In the genomic region with DNA sequence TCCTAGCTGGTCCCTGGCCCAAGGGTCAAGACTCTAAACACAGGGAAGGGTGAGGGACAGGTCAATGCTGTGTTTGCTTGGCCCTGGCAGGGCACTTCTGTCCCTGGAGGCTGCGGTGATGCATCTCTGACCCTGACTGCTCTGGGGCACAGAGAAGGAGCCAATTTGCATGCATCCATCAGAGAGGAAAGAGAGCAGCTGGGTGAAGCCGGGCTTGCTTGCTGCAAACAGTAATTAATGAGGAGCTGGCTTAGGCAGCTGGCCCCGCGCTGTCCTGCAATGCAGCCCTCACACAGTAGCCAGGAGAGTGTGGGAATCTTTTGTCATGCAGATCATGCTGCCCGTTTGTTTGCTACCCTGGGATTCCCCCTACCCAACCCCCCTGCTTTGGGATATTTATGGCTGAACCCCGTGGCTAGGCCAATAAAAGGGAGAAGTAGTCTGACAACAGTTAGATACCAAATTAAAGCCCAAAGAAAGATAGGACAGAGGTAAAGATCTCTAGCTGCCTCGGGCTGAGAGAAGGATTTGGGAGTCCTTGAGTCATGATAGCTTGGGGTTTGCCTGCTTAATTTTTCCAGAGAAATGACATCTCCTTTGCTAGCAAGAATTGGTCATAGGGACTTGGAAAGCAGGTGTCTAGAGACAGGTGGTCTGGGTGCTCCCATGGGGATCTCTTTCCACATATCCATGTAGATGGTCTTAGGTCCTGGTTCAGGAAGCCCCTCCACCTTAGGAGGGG, we compare ENCODE assay signal across 10 mouse cellular contexts. TPM values are rescaled to one million over a fixed set of nuclear protein-coding genes. Genes with fewer than 3 reads are reported as not detected.
A peak's percentile ranks its signal among the peaks of the same experiment; 100 is the strongest.
DNase-seq lines count a peak whose midpoint lies in the region; ATAC-seq and TF ChIP-seq lines count a peak whose summit lies in the region.
"Had no signal": no experiment of that assay in that cellular context is flagged by ENCODE, and none has a peak within 500 bp of the region (broad histone marks: within the 10 kb centered on the region; RNA-seq: fewer than 3 reads in every experiment).

No protein-coding gene starts in this region.

- peak; percentile 97 for ATAC-seq in forebrain, embryonic 13.5 days
- ATAC-seq in midbrain, embryonic 14.5 days (ENCODE audit: low FRiP score, low TSS enrichment): peak; percentile 89; the same call in 1 of the 2 replicates

- no peaks in the 10 kb centered on the region for H3K27me3 ChIP-seq in ES-Bruce4 (ENCODE audit: control insufficient read depth, insufficient read depth, low read length, poor library complexity, severe bottlenecking)
- no peaks in the 10 kb centered on the region for H3K27me3 ChIP-seq in forebrain, embryonic 13.5 days
- no peaks in the 10 kb centered on the region for H3K27me3 ChIP-seq in midbrain, embryonic 14.5 days (ENCODE audit: control insufficient read depth, insufficient read depth, low read length)

- H3K4me1 ChIP-seq in ES-Bruce4 (ENCODE audit: control insufficient read depth, insufficient read depth, low read length): no peaks in the 10 kb centered on the region
- H3K4me1 ChIP-seq in forebrain, embryonic 13.5 days: peaks cover 24% of the 10 kb centered on the region
- peaks cover 17% of the 10 kb centered on the region for H3K4me1 ChIP-seq in midbrain, embryonic 14.5 days (ENCODE audit: control insufficient read depth, insufficient read depth, low read length)

- TF ChIP-seq EP300 in ES-Bruce4 (IDR thresholded peaks at IDR 0.05; ENCODE audit: insufficient read depth, low read depth, low read length): peak; percentile 86

- H3K4me3 ChIP-seq in ES-Bruce4 (ENCODE audit: low read depth, low read length): no peak overlapping the region
- no peak overlapping the region for H3K4me3 ChIP-seq in forebrain, embryonic 13.5 days
- no peak overlapping the region for H3K4me3 ChIP-seq in midbrain, embryonic 14.5 days (replicated peaks; ENCODE audit: low read depth, low read length)
- H3K4me3 ChIP-seq: heart, adult 2 months had no signal

- no peak for TF ChIP-seq POLR2A in ES-Bruce4 (IDR thresholded peaks at IDR 0.05; ENCODE audit: insufficient read depth, low read length)

- no peak overlapping the region for H3K27ac ChIP-seq in ES-Bruce4 (ENCODE audit: insufficient read depth, low read length)
- peak overlapping the region; percentile 85 for H3K27ac ChIP-seq in forebrain, embryonic 13.5 days
- peak overlapping the region; percentile 57 for H3K27ac ChIP-seq in midbrain, embryonic 14.5 days (replicated peaks; ENCODE audit: low read depth, low read length)
- H3K27ac ChIP-seq: heart, adult 2 months had no signal

- WGBS in forebrain, embryonic 13.5 days: 0% methylated on average over 7 of the region's 7 CpGs
- 1% methylated on average over 7 of the region's 7 CpGs for WGBS in midbrain, embryonic 14.5 days

- H3K36me3 ChIP-seq in ES-Bruce4 (ENCODE audit: control insufficient read depth, insufficient read depth, low read length, poor library complexity, severe bottlenecking): no peaks in the 10 kb centered on the region
- peaks cover 62% of the 10 kb centered on the region for H3K36me3 ChIP-seq in forebrain, embryonic 13.5 days (ENCODE audit: poor library complexity, severe bottlenecking)
- no peaks in the 10 kb centered on the region for H3K36me3 ChIP-seq in midbrain, embryonic 14.5 days (ENCODE audit: control insufficient read depth, insufficient read depth, low read length)

- no peaks in the 10 kb centered on the region for H3K9me3 ChIP-seq in ES-Bruce4 (replicated peaks; ENCODE audit: control insufficient read depth, insufficient read depth, low read length, poor library complexity, severe bottlenecking)
- no peaks in the 10 kb centered on the region for H3K9me3 ChIP-seq in forebrain, embryonic 13.5 days (replicated peaks)
- H3K9me3 ChIP-seq in midbrain, embryonic 14.5 days (ENCODE audit: control insufficient read depth, low read length): no peaks in the 10 kb centered on the region

- peak; percentile 43 for DNase-seq in adrenal gland, postnatal 10 days
- DNase-seq in midbrain, embryonic 14.5 days: peak; percentile 82
- DNase-seq in layer of hippocampus, adult 18-20 months (ENCODE audit: low spot score in 2 of 2): no peak
- DNase-seq in layer of hippocampus, adult 11-12 months (ENCODE audit: low spot score): no peak
- no peak for DNase-seq in heart, adult 9 months (ENCODE audit: low spot score in 2 of 2)
- DNase-seq: kidney, postnatal 36 days; lung, adult 18-20 months had no signal

- peak overlapping the region; percentile 14; the same call in 1 of the 2 replicates for H3K4me2 ChIP-seq in forebrain, embryonic 13.5 days
- H3K4me2 ChIP-seq in midbrain, embryonic 14.5 days (ENCODE audit: low read length): no peak overlapping the region

- no peak overlapping the region for H3K9ac ChIP-seq in ES-Bruce4 (ENCODE audit: low read depth, poor library complexity, severe bottlenecking)
- H3K9ac ChIP-seq in forebrain, embryonic 13.5 days: no peak overlapping the region
- peak overlapping the region; percentile 21; the same call in 1 of the 2 replicates for H3K9ac ChIP-seq in midbrain, embryonic 14.5 days (replicated peaks; ENCODE audit: low read length)

- no peak for TF ChIP-seq CTCF in ES-Bruce4 (IDR thresholded peaks at IDR 0.05; ENCODE audit: low read depth, low read length)

RNA-seq across cellular contexts. Expression of gene Rhbdl3, which starts 35.1 kb away (rescaled TPM):
- polyA plus RNA-seq in ES-Bruce4 (2011; ENCODE audit: insufficient read depth, insufficient read length, low read depth, missing spikeins): 0.29 and 0.69 TPM in 2 replicates
- 1 to 10 TPM; 3.0 to 3.9 TPM for total RNA-seq in adrenal gland, postnatal 10 days (2021)
- polyA plus RNA-seq in forebrain, embryonic 13.5 days (2015; fragmentation: Nextera tagmentation; extraction: Ambion mirVana): 24.9 and 27.5 TPM in 2 replicates
- 7.3 and 12.2 TPM in 2 replicates for polyA plus RNA-seq in midbrain, embryonic 14.5 days (2014; fragmentation: Nextera tagmentation; extraction: Ambion mirVana)
- 10 to 100 TPM; 29.7 to 29.8 TPM for total RNA-seq in layer of hippocampus, adult 18-20 months (2021)

RNA-seq across cellular contexts. Expression of gene 5730455P16Rik, which starts 42.1 kb away (rescaled TPM):
- 27.8 and 31.0 TPM in 2 replicates for polyA plus RNA-seq in ES-Bruce4 (2011; ENCODE audit: insufficient read depth, insufficient read length, low read depth, missing spikeins)
- total RNA-seq in adrenal gland, postnatal 10 days (2021): 10 to 100 TPM; 14.9 to 21.1 TPM
- 30.3 and 32.3 TPM in 2 replicates for polyA plus RNA-seq in forebrain, embryonic 13.5 days (2015; fragmentation: Nextera tagmentation; extraction: Ambion mirVana)
- 26.3 and 40.1 TPM in 2 replicates for polyA plus RNA-seq in midbrain, embryonic 14.5 days (2014; fragmentation: Nextera tagmentation; extraction: Ambion mirVana)
- total RNA-seq in layer of hippocampus, adult 18-20 months (2021): 10 to 100 TPM; 50.8 to 54.1 TPM

RNA-seq across cellular contexts. Expression of gene Zfp207, which starts 47.3 kb away (rescaled TPM):
- polyA plus RNA-seq in ES-Bruce4 (2011; ENCODE audit: insufficient read depth, insufficient read length, low read depth, missing spikeins): 344 and 357 TPM in 2 replicates
- 100 to 1,000 TPM; 134 to 158 TPM for total RNA-seq in adrenal gland, postnatal 10 days (2021)
- 266 and 272 TPM in 2 replicates for polyA plus RNA-seq in forebrain, embryonic 13.5 days (2015; fragmentation: Nextera tagmentation; extraction: Ambion mirVana)
- 222 and 237 TPM in 2 replicates for polyA plus RNA-seq in midbrain, embryonic 14.5 days (2014; fragmentation: Nextera tagmentation; extraction: Ambion mirVana)
- total RNA-seq in layer of hippocampus, adult 18-20 months (2021): 100 to 1,000 TPM; 133 to 146 TPM

Comparison
In these comparisons a context has a peak if more than half of its experiments do, and no peak if none do; other contexts are left out.
1. DNase-seq: peak in adrenal gland, postnatal 10 days (single experiment) and midbrain, embryonic 14.5 days (single experiment); none in layer of hippocampus, adult 18-20 months (0 of 2), layer of hippocampus, adult 11-12 months (single experiment) and heart, adult 9 months (0 of 2).